Mouse (Mus musculus) C2C12 (cell line): ENCODE data around the gene Nme3.

Experiments
- CTCF ChIP-seq: IDR thresholded peaks from one replicate; pipeline ENCODE4 v1.5.1; 2011; ENCODE audit not compliant: control insufficient read depth, insufficient read depth, insufficient read length
- MYOG ChIP-seq: IDR thresholded peaks from one replicate; pipeline ENCODE4 v1.6.1; 2011; ENCODE audit not compliant: control insufficient read depth, insufficient read length; ENCODE audit errors: extremely low read depth
- USF1 ChIP-seq: IDR thresholded peaks from one replicate; pipeline ENCODE4 v1.6.1; 2011; ENCODE audit warnings: low read depth, mild to moderate bottlenecking, control low read depth, moderate library complexity

DNA sequence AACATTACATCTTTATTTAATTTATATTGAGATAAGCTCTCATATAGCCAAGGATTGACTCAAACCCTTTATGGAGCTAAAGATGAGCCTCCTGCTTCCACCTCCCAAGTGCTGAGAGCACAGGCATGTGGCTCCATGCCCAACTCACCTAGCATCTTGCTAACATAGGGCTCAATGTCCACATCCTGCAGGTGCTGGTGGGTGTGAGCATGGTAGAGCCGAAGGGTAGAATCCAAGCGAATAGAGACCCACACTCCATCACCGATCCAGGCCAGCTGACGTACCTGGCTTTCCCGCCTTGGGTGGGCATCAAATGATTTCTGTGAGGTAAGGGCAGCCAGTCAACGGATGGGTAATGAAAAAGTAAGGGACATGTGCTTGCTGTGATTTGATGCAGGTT, 3.7 kb downstream of the Nme3 start:
- TF ChIP-seq CTCF = no peak
- no peak for TF ChIP-seq MYOG
- no peak for TF ChIP-seq USF1
